Mouse (Mus musculus) spleen, adult 2 months (tissue): ENCODE results near the gene Fnip2.

ENCODE experiments used
- CTCF ChIP-seq: fragments of 200-500 bp; IDR thresholded peaks from 2 replicates; pipeline ENCODE4 v1.5.1; 2011; ENCODE audit warnings: mild to moderate bottlenecking, inconsistent platforms; ENCODE audit not compliant: insufficient read depth, insufficient read length, insufficient replicate concordance; ENCODE audit errors: extremely low read depth
- POLR2A ChIP-seq: fragments of 200-500 bp; IDR thresholded peaks from 2 replicates; pipeline ENCODE4 v1.6.1; 2011; ENCODE audit warnings: low read depth, low read length, inconsistent platforms

- TF ChIP-seq CTCF (no peak), POLR2A (no peak)
Observed at GRCm38 (mm10) chr3:79474911-79475310, 92.7 kb downstream of the Fnip2 start.
